Comparison of ENCODE assay signal across 28 mouse cellular contexts in genomic region chr12:50191733-50192612, GRCm38 (mm10).
DNase-seq lines count a peak whose midpoint lies in the region; ATAC-seq lines count a peak whose summit lies in the region.
"Had no signal": no experiment of that assay in that cellular context is flagged by ENCODE, and none has a peak within 500 bp of the region (broad histone marks: within the 10 kb centered on the region; RNA-seq: fewer than 3 reads in every experiment).

No protein-coding gene starts in this region.

- no peak overlapping the region for H3K4me3 ChIP-seq in neural tube, embryonic 13.5 days
- H3K4me3 ChIP-seq in forebrain, embryonic 10.5 days, result no peak overlapping the region; the same call in 1 of the 2 replicates
- no peak overlapping the region for H3K4me3 ChIP-seq in forebrain, embryonic 16.5 days (replicated peaks; ENCODE audit: low read length)
- H3K4me3 ChIP-seq: embryonic facial prominence, embryonic 13.5 days; erythroblast, embryonic 14.5 days; heart, embryonic 13.5 days; limb, embryonic 12.5 days had no signal

- H3K27ac ChIP-seq in neural tube, embryonic 13.5 days (replicated peaks), result no peak overlapping the region
- H3K27ac ChIP-seq in forebrain, embryonic 10.5 days, result peak overlapping the region; percentile 79
- peak overlapping the region; percentile 92 for H3K27ac ChIP-seq in forebrain, embryonic 16.5 days (ENCODE audit: low read length)
- H3K27ac ChIP-seq: embryonic facial prominence, embryonic 13.5 days; heart, embryonic 13.5 days; hindbrain, embryonic 14.5 days; limb, embryonic 12.5 days had no signal

- no peak overlapping the region for H3K9ac ChIP-seq in neural tube, embryonic 13.5 days
- H3K9ac ChIP-seq in forebrain, embryonic 16.5 days (replicated peaks; ENCODE audit: low read depth, low read length), result peak overlapping the region; percentile 14
- H3K9ac ChIP-seq: embryonic facial prominence, embryonic 13.5 days; heart, embryonic 13.5 days; hindbrain, embryonic 14.5 days; limb, embryonic 12.5 days; liver, postnatal 0 days had no signal

- H3K4me1 ChIP-seq in neural tube, embryonic 13.5 days (replicated peaks), result peaks cover 19% of the 10 kb centered on the region
- peaks cover 85% of the 10 kb centered on the region for H3K4me1 ChIP-seq in forebrain, embryonic 10.5 days
- peaks cover 27% of the 10 kb centered on the region for H3K4me1 ChIP-seq in forebrain, embryonic 16.5 days (replicated peaks; ENCODE audit: control insufficient read depth, insufficient read depth, low read length)
- H3K4me1 ChIP-seq: heart, embryonic 13.5 days; limb, embryonic 12.5 days had no signal

- no peaks in the 10 kb centered on the region for H3K27me3 ChIP-seq in neural tube, embryonic 13.5 days
- no peaks in the 10 kb centered on the region for H3K27me3 ChIP-seq in forebrain, embryonic 10.5 days (ENCODE audit: poor library complexity, severe bottlenecking)
- H3K27me3 ChIP-seq in forebrain, embryonic 16.5 days (replicated peaks; ENCODE audit: control insufficient read depth, insufficient read depth, low read length), result no peaks in the 10 kb centered on the region
- H3K27me3 ChIP-seq: embryonic facial prominence, embryonic 13.5 days; heart, embryonic 13.5 days; limb, embryonic 12.5 days had no signal

- peak; percentile 49 for ATAC-seq in frontal cortex, adult (ENCODE audit: low TSS enrichment)
- ATAC-seq in neural tube, embryonic 13.5 days (ENCODE audit: low read depth), result peak; percentile 50; the same call in 1 of the 2 replicates
- peak; percentile 45 for ATAC-seq in forebrain, embryonic 16.5 days
- ATAC-seq: CD4-positive, CD25-positive, alpha-beta regulatory T cell, adult 4 months; inflammation-experienced regulatory T-cells, adult 6 months; liver, postnatal 0 days; lung, postnatal 0 days had no signal

- no peak overlapping the region for H3K4me2 ChIP-seq in neural tube, embryonic 13.5 days
- H3K4me2 ChIP-seq in forebrain, embryonic 16.5 days (ENCODE audit: low read length), result peak overlapping the region; percentile 26
- H3K4me2 ChIP-seq: embryonic facial prominence, embryonic 13.5 days; heart, embryonic 13.5 days; hindbrain, embryonic 14.5 days; limb, embryonic 12.5 days; liver, embryonic 11.5 days; midbrain, embryonic 11.5 days had no signal

- DNase-seq in frontal cortex, postnatal 14 days (ENCODE audit: low spot score in 2 of 2), result no peak
- DNase-seq in neural tube, embryonic 10.5 days (ENCODE audit: extremely low spot score, low spot score), result no peak
- no peak for DNase-seq in forebrain, embryonic 10.5 days (ENCODE audit: extremely low spot score, low spot score)
- DNase-seq in testis, postnatal 14 days (ENCODE audit: low spot score), result no peak
- DNase-seq in urinary bladder, postnatal 4 days (ENCODE audit: low spot score in 2 of 2), result no peak
- DNase-seq: adrenal gland, postnatal 14 days; cerebellum, adult 9-10 months; gastrocnemius, postnatal 14 days; heart, adult 18-20 months; heart, postnatal 14 days; kidney, adult 18-20 months; kidney, postnatal 4 days; liver, postnatal 0 days; retina, postnatal 1 day; thymus, postnatal 14 days had no signal

- H3K9me3 ChIP-seq in neural tube, embryonic 13.5 days, result no peaks in the 10 kb centered on the region
- H3K9me3 ChIP-seq in forebrain, embryonic 10.5 days, result no peaks in the 10 kb centered on the region
- H3K9me3 ChIP-seq in forebrain, embryonic 16.5 days (ENCODE audit: control insufficient read depth, low read length), result no peaks in the 10 kb centered on the region
- H3K9me3 ChIP-seq: embryonic facial prominence, embryonic 13.5 days; heart, embryonic 13.5 days; limb, embryonic 12.5 days had no signal

- no peaks in the 10 kb centered on the region for H3K36me3 ChIP-seq in neural tube, embryonic 13.5 days
- H3K36me3 ChIP-seq in forebrain, embryonic 10.5 days (replicated peaks), result no peaks in the 10 kb centered on the region
- no peaks in the 10 kb centered on the region for H3K36me3 ChIP-seq in forebrain, embryonic 16.5 days (ENCODE audit: control insufficient read depth, insufficient read depth)
- H3K36me3 ChIP-seq: embryonic facial prominence, embryonic 13.5 days; heart, embryonic 13.5 days; limb, embryonic 12.5 days had no signal

- WGBS in neural tube, embryonic 13.5 days, result 41% methylated on average over 11 of the region's 11 CpGs
- WGBS in forebrain, embryonic 10.5 days, result 60% methylated on average over 11 of the region's 11 CpGs
- WGBS in forebrain, embryonic 16.5 days, result 10% methylated on average over 11 of the region's 11 CpGs
